Mouse (Mus musculus) midbrain, embryonic 16.5 days (tissue): Measurements from ENCODE around the gene Tex21. TPM values are rescaled to one million over a fixed set of nuclear protein-coding genes. Genes with fewer than 3 reads are reported as not detected.

Experiments
- ATAC-seq: fragments of 200-750 bp; cut with Nextera tagmentation; 2 replicates; pipeline ENCODE4 v1.8.0; 2017; ENCODE audit warnings: moderate TSS enrichment
- H3K27ac ChIP-seq: fragments of 300-500 bp; sonication (generic); 2 replicates; pipeline ENCODE4 v1.5.1; 2014; ENCODE audit warnings: mild to moderate bottlenecking, low read length, mixed read lengths
- H3K27me3 ChIP-seq: fragments of 300-500 bp; sonication (generic); 2 replicates; pipeline ENCODE4 v1.6.1; 2014; ENCODE audit warnings: low read depth, low read length, mixed read lengths; ENCODE audit not compliant: control insufficient read depth, insufficient read depth
- H3K36me3 ChIP-seq: fragments of 300-500 bp; sonication (generic); 2 replicates; pipeline ENCODE4 v1.6.1; 2014; ENCODE audit warnings: mild to moderate bottlenecking, low read length, moderate library complexity, mixed read lengths; ENCODE audit not compliant: control insufficient read depth, insufficient read depth
- H3K4me1 ChIP-seq: fragments of 300-500 bp; sonication (generic); 2 replicates; pipeline ENCODE4 v1.6.1; 2014; ENCODE audit warnings: mild to moderate bottlenecking, low read length, mixed read lengths; ENCODE audit not compliant: control insufficient read depth, insufficient read depth
- H3K4me2 ChIP-seq: fragments of 300-500 bp; sonication (generic); 2 replicates; pipeline ENCODE4 v1.6.1; 2014; ENCODE audit warnings: mild to moderate bottlenecking, low read length, mixed read lengths
- H3K4me3 ChIP-seq: fragments of 300-500 bp; sonication (generic); 2 replicates; pipeline ENCODE4 v1.5.1; 2014; ENCODE audit warnings: low read depth, mild to moderate bottlenecking, low read length, moderate library complexity, mixed read lengths
- H3K9ac ChIP-seq: fragments of 300-500 bp; sonication (generic); 2 replicates; pipeline ENCODE4 v1.6.1; 2014; ENCODE audit warnings: low read depth, low read length, mixed read lengths
- H3K9me3 ChIP-seq: fragments of 300-500 bp; sonication (generic); replicated peaks from 2 replicates; pipeline ENCODE4 v1.6.1; 2014; ENCODE audit warnings: mild to moderate bottlenecking, low read length, mixed read lengths; ENCODE audit not compliant: control insufficient read depth, poor library complexity, severe bottlenecking
- WGBS: fragments of 180-500 bp; shearing (Covaris S2); extraction: QIAGEN DNeasy Blood & Tissue Kit; methylation state at CpG from one replicate; pipeline ENCODE4 v1.1.7; 2014; 5-methylcytosine and 5-hydroxymethylcytosine counted together
- polyA plus RNA-seq: library from polyadenylated mRNA; unstranded; fragments of >200 nt; fragmentation: Nextera tagmentation; extraction: Ambion mirVana; gene quantifications from 2 replicates; pipeline ENCODE4 v1.2.1, GENCODE M21; 2015

The Tex21 gene
- polyA plus RNA-seq, 1 experiment from 2014 or later = not detected

- no peak overlapping the region for H3K4me2 ChIP-seq
- no peaks in the 10 kb centered on the region for H3K27me3 ChIP-seq
- no peak overlapping the region for H3K4me3 ChIP-seq
- ATAC-seq = no peak
- H3K27ac ChIP-seq = no peak overlapping the region
- H3K36me3 ChIP-seq = no peaks in the 10 kb centered on the region
- WGBS = 88% methylated on average over 2 of the region's 2 CpGs
- H3K9me3 ChIP-seq = no peaks in the 10 kb centered on the region
- no peak overlapping the region for H3K9ac ChIP-seq
- H3K4me1 ChIP-seq = peaks cover 14% of the 10 kb centered on the region
Measured at GRCm38 (mm10) chr12:76253591-76253990, 7.0 kb upstream of the Tex21 start.

- no peak overlapping the region for H3K4me3 ChIP-seq
- no peak overlapping the region for H3K9ac ChIP-seq
- H3K4me1 ChIP-seq = peaks cover 14% of the 10 kb centered on the region
- no peaks in the 10 kb centered on the region for H3K36me3 ChIP-seq
- H3K27me3 ChIP-seq = no peaks in the 10 kb centered on the region
- no peak overlapping the region for H3K27ac ChIP-seq
- no peaks in the 10 kb centered on the region for H3K9me3 ChIP-seq
- no peak for ATAC-seq
- WGBS = 59% methylated on average over 1 of the region's 1 CpGs
- H3K4me2 ChIP-seq = no peak overlapping the region
Measured at GRCm38 (mm10) chr12:76253090-76253489, 6.5 kb upstream of the Tex21 start.

GRCm38 (mm10) chr12:76244981-76245380, 1.6 kb downstream of the Tex21 start:
- Histone ChIP-seq H3K27me3 (no peaks in the 10 kb centered on the region), H3K9ac (no peak overlapping the region), H3K27ac (no peak overlapping the region), H3K4me2 (no peak overlapping the region), H3K4me1 (no peaks in the 10 kb centered on the region), H3K9me3 (no peaks in the 10 kb centered on the region), H3K4me3 (no peak overlapping the region), H3K36me3 (no peaks in the 10 kb centered on the region)
- ATAC-seq = no peak
- WGBS = 86% methylated on average over 8 of the region's 8 CpGs

GRCm38 (mm10) chr12:76241833-76242232, 4.7 kb downstream of the Tex21 start:
- no peak overlapping the region for H3K4me2 ChIP-seq
- no peaks in the 10 kb centered on the region for H3K9me3 ChIP-seq
- no peaks in the 10 kb centered on the region for H3K36me3 ChIP-seq
- no peak overlapping the region for H3K27ac ChIP-seq
- WGBS = 55% methylated on average over 5 of the region's 5 CpGs
- H3K9ac ChIP-seq = no peak overlapping the region
- H3K4me1 ChIP-seq = no peaks in the 10 kb centered on the region
- no peaks in the 10 kb centered on the region for H3K27me3 ChIP-seq
- ATAC-seq = no peak
- H3K4me3 ChIP-seq = no peak overlapping the region

- no peak overlapping the region for H3K4me3 ChIP-seq
- 91% methylated on average over 3 of the region's 3 CpGs for WGBS
- no peak overlapping the region for H3K4me2 ChIP-seq
- no peak overlapping the region for H3K9ac ChIP-seq
- no peaks in the 10 kb centered on the region for H3K4me1 ChIP-seq
- no peaks in the 10 kb centered on the region for H3K9me3 ChIP-seq
- no peak overlapping the region for H3K27ac ChIP-seq
- no peaks in the 10 kb centered on the region for H3K36me3 ChIP-seq
- H3K27me3 ChIP-seq = no peaks in the 10 kb centered on the region
- ATAC-seq = no peak
Measured at GRCm38 (mm10) chr12:76241084-76241483, 5.5 kb downstream of the Tex21 start.

- Histone ChIP-seq H3K4me1 (no peaks in the 10 kb centered on the region), H3K36me3 (no peaks in the 10 kb centered on the region), H3K27ac (no peak overlapping the region), H3K4me2 (no peak overlapping the region), H3K9ac (no peak overlapping the region), H3K9me3 (no peaks in the 10 kb centered on the region), H3K4me3 (no peak overlapping the region), H3K27me3 (no peaks in the 10 kb centered on the region)
- no peak for ATAC-seq
- 97% methylated on average over 3 of the region's 3 CpGs for WGBS
Measured at GRCm38 (mm10) chr12:76240670-76241069, 5.9 kb downstream of the Tex21 start.

GRCm38 (mm10) chr12:76239839-76240571, 6.5 kb downstream of the Tex21 start:
- Histone ChIP-seq H3K4me2 (no peak overlapping the region), H3K27ac (no peak overlapping the region), H3K4me1 (no peaks in the 10 kb centered on the region), H3K4me3 (no peak overlapping the region), H3K9ac (no peak overlapping the region), H3K36me3 (no peaks in the 10 kb centered on the region), H3K27me3 (no peaks in the 10 kb centered on the region), H3K9me3 (no peaks in the 10 kb centered on the region)
- WGBS = 75% methylated on average over 7 of the region's 7 CpGs
- no peak for ATAC-seq

GRCm38 (mm10) chr12:76239145-76239838, 7.3 kb downstream of the Tex21 start:
- no peaks in the 10 kb centered on the region for H3K4me1 ChIP-seq
- H3K4me3 ChIP-seq = no peak overlapping the region
- no peaks in the 10 kb centered on the region for H3K9me3 ChIP-seq
- ATAC-seq = no peak
- H3K4me2 ChIP-seq = no peak overlapping the region
- 77% methylated on average over 10 of the region's 10 CpGs for WGBS
- no peak overlapping the region for H3K9ac ChIP-seq
- no peaks in the 10 kb centered on the region for H3K36me3 ChIP-seq
- no peak overlapping the region for H3K27ac ChIP-seq
- H3K27me3 ChIP-seq = no peaks in the 10 kb centered on the region

GRCm38 (mm10) chr12:76235253-76235652, 11.3 kb downstream of the Tex21 start:
- no peak overlapping the region for H3K4me2 ChIP-seq
- H3K9ac ChIP-seq = no peak overlapping the region
- no peaks in the 10 kb centered on the region for H3K9me3 ChIP-seq
- WGBS = 96% methylated on average over 6 of the region's 6 CpGs
- no peaks in the 10 kb centered on the region for H3K4me1 ChIP-seq
- H3K27ac ChIP-seq = no peak overlapping the region
- H3K36me3 ChIP-seq = no peaks in the 10 kb centered on the region
- no peak for ATAC-seq
- H3K4me3 ChIP-seq = no peak overlapping the region
- H3K27me3 ChIP-seq = no peaks in the 10 kb centered on the region
